Mouse (Mus musculus) bone marrow, adult 2 months (tissue): ENCODE data around the gene Drosha. TPM values are rescaled to one million over a fixed set of nuclear protein-coding genes. Genes with fewer than 3 reads are reported as not detected.

Source experiments
- H3K27ac ChIP-seq: fragments of 200-500 bp; 2 replicates; pipeline ENCODE4 v1.5.1; 2012; ENCODE audit warnings: low read depth, mild to moderate bottlenecking, control low read depth, inconsistent platforms, low read length; ENCODE audit not compliant: control insufficient read depth, poor library complexity, insufficient read depth
- H3K4me1 ChIP-seq: fragments of 200-500 bp; 2 replicates; pipeline ENCODE4 v1.6.1; 2011; ENCODE audit warnings: low read length; ENCODE audit not compliant: control insufficient read depth, insufficient read depth
- H3K4me3 ChIP-seq: fragments of 200-500 bp; replicated peaks from 2 replicates; pipeline ENCODE3; 2011; ENCODE audit warnings: mild to moderate bottlenecking, low read depth, low read length, control low read depth; ENCODE audit not compliant: control insufficient read depth
- CTCF ChIP-seq: fragments of 200-500 bp; IDR thresholded peaks from 2 replicates; pipeline ENCODE4 v1.5.1; 2011; ENCODE audit warnings: low read length, control low read depth; ENCODE audit not compliant: control insufficient read depth, insufficient read depth
- POLR2A ChIP-seq: fragments of 200-500 bp; IDR thresholded peaks from 2 replicates; pipeline ENCODE4 v1.6.1; 2011; ENCODE audit warnings: low read depth, mild to moderate bottlenecking, control low read depth, low read length, borderline replicate concordance; ENCODE audit not compliant: control insufficient read depth
- WGBS: fragments of 180-500 bp; shearing (Covaris S2); methylation state at CpG from one replicate; pipeline ENCODE4 v1.1.7; 2018; 5-methylcytosine and 5-hydroxymethylcytosine counted together
- polyA plus RNA-seq: library from polyadenylated mRNA; stranded (reverse); fragments of >200 nt; gene quantifications from 2 replicates; pipeline ENCODE4 v1.2.4, GENCODE M21; 2011; ENCODE audit warnings: low replicate concordance; ENCODE audit not compliant: missing spikeins, insufficient read depth, insufficient read length

The Drosha gene
- polyA plus RNA-seq, 1 experiment = 26.3 TPM

GRCm38 (mm10) chr15:12863669-12864068, 39.1 kb downstream of the Drosha start:
- no peak for TF ChIP-seq POLR2A
- no peak for TF ChIP-seq CTCF
- Histone ChIP-seq H3K4me1 (peaks cover 1% of the 10 kb centered on the region; the same call in 1 of the 2 replicates), H3K27ac (no peak overlapping the region), H3K4me3 (no peak overlapping the region)
- 23% methylated on average over 1 of the region's 1 CpGs for WGBS

- WGBS = 34% methylated on average over 7 of the region's 7 CpGs
- no peak overlapping the region for H3K4me3 ChIP-seq
- peaks cover 1% of the 10 kb centered on the region; the same call in 1 of the 2 replicates for H3K4me1 ChIP-seq
- TF ChIP-seq POLR2A (no peak), CTCF (no peak)
- no peak overlapping the region for H3K27ac ChIP-seq
Measured at GRCm38 (mm10) chr15:12865595-12866314, 41.1 kb downstream of the Drosha start.

GRCm38 (mm10) chr15:12867269-12867668, 42.7 kb downstream of the Drosha start:
- TF ChIP-seq CTCF = no peak
- TF ChIP-seq POLR2A = no peak
- Histone ChIP-seq H3K27ac (no peak overlapping the region), H3K4me3 (no peak overlapping the region), H3K4me1 (peaks cover 1% of the 10 kb centered on the region; the same call in 1 of the 2 replicates)
- 26% methylated on average over 8 of the region's 8 CpGs for WGBS

- WGBS = 88% methylated on average over 18 of the region's 18 CpGs
- no peaks in the 10 kb centered on the region for H3K4me1 ChIP-seq
- no peak for TF ChIP-seq POLR2A
- TF ChIP-seq CTCF = no peak
- no peak overlapping the region for H3K27ac ChIP-seq
- H3K4me3 ChIP-seq = no peak overlapping the region
Measured at GRCm38 (mm10) chr15:12875442-12876176, 51.0 kb downstream of the Drosha start.

- TF ChIP-seq CTCF = no peak
- no peak for TF ChIP-seq POLR2A
- Histone ChIP-seq H3K4me3 (no peak overlapping the region), H3K27ac (no peak overlapping the region), H3K4me1 (no peaks in the 10 kb centered on the region)
- WGBS = 93% methylated on average over 2 of the region's 2 CpGs
Measured at GRCm38 (mm10) chr15:12876266-12876665, 51.7 kb downstream of the Drosha start.

GRCm38 (mm10) chr15:12876881-12877280, 52.3 kb downstream of the Drosha start:
- Histone ChIP-seq H3K4me3 (no peak overlapping the region), H3K27ac (no peak overlapping the region), H3K4me1 (no peaks in the 10 kb centered on the region)
- 87% methylated on average over 4 of the region's 4 CpGs for WGBS
- TF ChIP-seq CTCF (no peak), POLR2A (no peak)

- TF ChIP-seq CTCF = no peak
- TF ChIP-seq POLR2A = no peak
- H3K27ac ChIP-seq = no peak overlapping the region
- 66% methylated on average over 12 of the region's 12 CpGs for WGBS
- H3K4me3 ChIP-seq = no peak overlapping the region
- no peaks in the 10 kb centered on the region for H3K4me1 ChIP-seq
Measured at GRCm38 (mm10) chr15:12877934-12878333, 53.3 kb downstream of the Drosha start.

GRCm38 (mm10) chr15:12878581-12878980, 54.0 kb downstream of the Drosha start:
- 90% methylated on average over 9 of the region's 9 CpGs for WGBS
- Histone ChIP-seq H3K4me1 (no peaks in the 10 kb centered on the region), H3K27ac (no peak overlapping the region), H3K4me3 (no peak overlapping the region)
- TF ChIP-seq POLR2A (no peak), CTCF (no peak)
